Mouse (Mus musculus): ENCODE results near the gene Dnajc28.

DNA sequence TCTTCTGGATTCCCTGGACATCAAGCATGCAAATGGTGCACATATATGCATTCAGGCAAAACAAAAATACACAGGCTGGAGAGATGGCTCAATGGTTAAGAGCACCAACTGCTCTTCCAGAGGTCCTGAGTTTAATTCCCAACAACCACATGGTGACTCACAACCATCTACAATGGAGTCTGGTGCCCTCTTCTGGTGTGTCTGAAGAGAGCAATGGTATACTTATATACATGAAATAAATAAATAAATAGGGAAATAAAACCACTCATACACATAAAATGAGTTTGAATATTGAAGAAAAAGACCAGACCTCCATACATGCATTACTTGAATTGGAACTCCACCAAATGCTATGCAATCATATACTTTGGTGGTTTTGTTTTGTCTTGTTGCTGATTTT lies 19.6 kb downstream of the Dnajc28 start:
- no peak for TF ChIP-seq CTCF (IDR thresholded peaks at IDR 0.05; ENCODE audit: extremely low read depth, insufficient read depth, insufficient read length, insufficient replicate concordance)
- no peak for TF ChIP-seq POLR2A (IDR thresholded peaks at IDR 0.05; ENCODE audit: low read depth, low read length)

Data from spleen, adult 2 months (tissue).